Mouse (Mus musculus): ENCODE results near the gene Agbl4.

DNA sequence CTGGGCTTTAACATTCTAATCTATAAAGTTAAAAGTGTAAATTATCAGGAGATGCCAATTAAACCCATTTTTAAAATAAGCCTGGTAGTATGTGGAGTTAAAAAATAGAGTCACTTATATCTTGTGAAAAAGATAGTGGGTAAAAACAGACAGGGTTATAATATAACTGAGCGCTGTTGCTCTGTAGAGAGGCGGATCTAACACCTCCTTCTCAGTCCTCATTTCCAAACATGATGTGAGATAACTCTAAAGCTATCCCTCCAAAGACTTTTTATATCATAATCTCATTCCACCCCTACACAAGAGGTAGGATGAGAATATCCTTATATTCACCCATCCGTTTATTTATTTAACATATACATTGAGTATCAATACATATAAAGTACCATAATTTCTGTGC is 669.9 kb downstream of the Agbl4 start:
- TF ChIP-seq TAL1 (IDR thresholded peaks at IDR 0.05; ENCODE audit: low read length) (no peak), GATA1 (IDR thresholded peaks at IDR 0.05; ENCODE audit: low read length) (no peak)

All from erythroblast, embryonic 14.5 days (primary cell).